Mouse (Mus musculus) liver, postnatal 0 days (tissue): ENCODE measurements at regions not wholly inside any gene's neighbourhood (a gene's known extent, or its start where the extent isn't known, plus 50 kb on each side); places are given as distances from the start of the nearest gene placed in this dataset.

Experiments
- CTCF ChIP-seq: sonication (generic); IDR thresholded peaks from 2 replicates; pipeline ENCODE4 v1.5.1; 2016; ENCODE audit warnings: antibody characterized with exemption, low read depth
- EP300 ChIP-seq: IDR thresholded peaks from 2 replicates; pipeline ENCODE4 v1.6.1; 2016; ENCODE audit warnings: antibody characterized with exemption, low read depth, mild to moderate bottlenecking

DNA sequence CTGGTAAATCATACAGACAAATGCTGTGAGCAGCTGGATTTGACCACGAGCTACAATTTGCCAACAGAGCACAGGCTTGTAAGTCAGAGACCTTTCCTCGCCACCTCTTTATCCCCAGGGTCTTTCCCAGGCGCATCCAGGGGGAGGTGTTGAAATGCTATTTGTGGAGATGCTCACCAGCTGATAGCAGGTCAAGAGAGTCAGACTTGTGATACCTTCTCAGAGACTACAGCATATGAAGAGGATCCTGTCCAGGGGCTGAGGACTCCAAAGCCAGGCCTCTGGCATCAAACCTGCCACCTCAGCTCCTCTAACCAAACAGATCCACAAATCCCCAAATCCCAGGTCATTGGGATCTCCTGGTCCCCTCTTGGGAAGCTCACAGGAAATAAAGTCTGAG, 130.9 kb downstream of the Kdr start:
- TF ChIP-seq CTCF = no peak
- no peak for TF ChIP-seq EP300
